Mouse (Mus musculus): Measurements from ENCODE around the gene Tecpr2.

Gene Tecpr2

GRCm38 (mm10) chr12:111005803-111006202, 116.7 kb downstream of the Tecpr2 start:
- DNase-seq (ENCODE audit: low read depth, low spot score) = no peak

GRCm38 (mm10) chr12:111006339-111006738, 117.3 kb downstream of the Tecpr2 start:
- no peak for DNase-seq (ENCODE audit: low read depth, low spot score)

- DNase-seq (ENCODE audit: low read depth, low spot score) = no peak
Measured at GRCm38 (mm10) chr12:111007134-111008103, 118.4 kb downstream of the Tecpr2 start.

GRCm38 (mm10) chr12:111008500-111009490, 119.7 kb downstream of the Tecpr2 start:
- no peak for DNase-seq (ENCODE audit: low read depth, low spot score)

GRCm38 (mm10) chr12:111009615-111010257, 120.7 kb downstream of the Tecpr2 start:
- DNase-seq (ENCODE audit: low read depth, low spot score) = no peak

- no peak for DNase-seq (ENCODE audit: low read depth, low spot score)
Measured at GRCm38 (mm10) chr12:111016807-111017206, 127.7 kb downstream of the Tecpr2 start.

GRCm38 (mm10) chr12:111018068-111018467, 129.0 kb downstream of the Tecpr2 start:
- no peak for DNase-seq (ENCODE audit: low read depth, low spot score)

- no peak for DNase-seq (ENCODE audit: low read depth, low spot score)
Measured at GRCm38 (mm10) chr12:111019086-111019485, 130.0 kb downstream of the Tecpr2 start.

- DNase-seq (ENCODE audit: low read depth, low spot score) = no peak
Measured at GRCm38 (mm10) chr12:111021138-111021537, 132.1 kb downstream of the Tecpr2 start.

- no peak for DNase-seq (ENCODE audit: low read depth, low spot score)
Measured at GRCm38 (mm10) chr12:111021577-111021976, 132.5 kb downstream of the Tecpr2 start.

Measured in skeletal muscle tissue, adult 2 months (tissue).